Mouse (Mus musculus) naive thymus-derived CD4-positive, alpha-beta T cell, adult 2 months (primary cell): ENCODE data around the gene Mrps18a.
A peak's percentile ranks its signal among the peaks of the same experiment; 100 is the strongest.

Source experiments
- DNase-seq: peaks from one replicate; pipeline ENCODE4 v3.0.0-alpha.2; 2011; ENCODE audit warnings: low read depth

Gene Mrps18a

GRCm38 (mm10) chr17:46110402-46111289 is at the start of gene Mrps18a:
Mrps18a (plus strand) TSS chr17:46110986.
- DNase-seq: peak; percentile 85

- no peak for DNase-seq
These were observed 47.4 kb upstream of the Mrps18a start for GRCm38 (mm10) chr17:46063283-46063973.

DNA sequence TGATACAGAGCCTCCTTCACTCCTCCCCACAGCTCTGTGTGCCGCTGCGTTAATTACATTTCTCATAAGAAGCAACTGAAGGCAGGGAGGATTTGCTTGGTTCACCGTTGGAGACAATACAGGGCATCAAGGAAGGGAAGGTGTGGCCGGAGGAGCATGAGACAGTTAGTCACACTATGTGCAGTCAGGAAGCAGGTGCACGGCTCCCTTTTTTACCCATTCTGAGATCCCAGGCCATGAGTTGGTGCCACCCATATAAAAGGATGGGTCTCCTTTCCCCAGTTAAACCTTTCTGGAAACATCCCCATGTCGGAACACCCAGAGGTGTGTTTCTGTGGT is 46.8 kb upstream of the Mrps18a start:
- DNase-seq: no peak

DNA sequence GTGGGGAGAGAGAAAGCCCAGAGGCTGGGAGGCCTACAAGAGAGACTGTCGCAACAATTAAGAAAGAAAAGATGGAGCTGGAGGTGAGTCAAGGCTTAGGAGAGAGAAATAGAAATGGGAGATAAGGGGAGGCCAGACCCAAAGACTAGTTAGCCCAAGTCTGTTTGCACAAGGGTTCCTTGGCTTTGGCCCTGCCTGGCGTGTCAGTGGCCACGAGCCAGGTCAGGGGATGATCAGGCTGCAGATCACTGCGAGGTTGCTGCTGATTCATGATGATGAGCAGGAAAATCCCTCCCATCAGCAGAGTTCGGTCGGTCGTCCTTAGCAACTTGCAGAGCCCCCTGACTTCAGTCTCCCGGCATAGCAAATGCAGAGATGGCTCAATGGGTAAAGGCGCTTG is 40.7 kb upstream of the Mrps18a start:
- DNase-seq: no peak

DNA sequence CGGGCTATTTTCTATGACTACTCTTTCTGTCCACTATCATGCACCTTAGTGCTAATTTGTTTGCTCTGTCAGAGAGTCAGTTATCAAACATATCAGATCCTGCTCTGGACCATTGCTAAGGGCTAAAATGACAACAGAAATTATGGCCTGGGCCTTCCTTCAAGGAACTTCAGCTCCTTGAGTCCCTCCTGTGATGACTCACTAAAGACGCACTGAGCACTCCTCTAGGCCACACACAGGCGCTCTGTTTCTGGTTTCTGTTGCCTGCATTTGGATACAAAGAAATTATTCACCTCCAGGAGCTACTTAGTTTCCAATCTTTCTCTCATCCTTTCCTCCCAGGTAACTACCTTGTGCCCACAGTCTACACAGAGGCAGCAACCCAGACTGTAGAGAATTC is 39.3 kb upstream of the Mrps18a start:
- DNase-seq: no peak

DNA sequence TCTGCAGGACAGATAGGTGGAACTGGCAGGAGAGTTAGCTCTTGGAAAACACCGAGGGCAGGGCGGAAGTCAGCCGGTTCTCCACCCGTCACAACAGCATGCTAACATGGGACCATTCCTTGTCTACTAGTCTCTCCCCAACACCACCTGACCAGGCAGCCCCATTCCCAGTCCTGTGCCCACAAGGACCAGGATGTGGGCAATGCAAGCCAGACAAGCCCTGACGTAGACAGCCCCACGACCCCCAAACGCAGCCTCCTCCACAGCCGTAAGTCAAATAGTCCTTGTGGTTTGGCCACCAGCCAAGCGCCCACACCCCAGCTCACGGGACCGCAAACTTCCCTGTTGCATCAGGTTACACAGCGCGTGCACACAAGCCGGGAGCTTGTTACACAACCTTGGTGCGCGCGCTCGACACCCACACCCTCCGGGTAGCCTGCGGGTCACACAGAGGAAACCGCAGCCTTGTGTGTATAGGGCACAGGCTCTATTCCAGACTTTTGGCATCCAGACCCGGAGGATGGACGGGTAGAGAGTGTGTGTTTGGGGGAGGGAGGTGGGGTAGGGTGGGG is 37.0 kb upstream of the Mrps18a start:
- peak; percentile 95 for DNase-seq

DNA sequence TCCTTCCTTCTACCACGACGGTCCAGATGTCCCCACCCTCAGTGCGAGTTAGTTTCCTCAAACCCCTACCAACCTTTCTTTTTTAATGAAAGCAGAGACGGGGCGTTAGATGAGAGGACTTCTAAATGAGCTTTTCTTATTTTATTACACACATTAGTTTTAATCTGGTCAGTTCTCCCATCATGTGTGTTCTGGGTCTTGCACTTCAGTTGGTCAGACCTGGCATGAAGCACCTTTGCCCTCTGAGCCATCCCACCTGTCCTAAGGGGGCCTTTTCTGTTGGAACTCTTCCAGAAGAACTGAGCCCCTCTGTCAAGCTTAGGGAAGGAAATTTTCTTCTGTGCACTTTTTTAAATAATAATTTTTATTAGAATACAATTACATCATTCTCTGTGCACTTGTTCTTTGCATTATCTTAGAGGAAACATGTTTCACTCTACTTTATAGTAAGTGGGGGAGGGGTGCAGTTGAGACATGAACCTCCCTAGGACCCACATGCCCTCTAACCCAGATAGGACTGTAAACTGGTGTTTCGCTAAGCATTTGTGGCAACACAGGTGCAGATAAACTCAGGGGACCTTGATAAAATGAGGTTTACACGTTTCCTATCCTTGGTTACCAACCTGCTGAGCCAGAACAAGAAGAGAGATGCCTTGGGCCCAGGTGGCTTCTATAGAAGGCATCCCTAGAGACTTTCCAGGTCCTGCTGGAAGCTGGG is 36.2 kb upstream of the Mrps18a start:
- no peak for DNase-seq

- DNase-seq: peak; percentile 84
These were observed 35.7 kb upstream of the Mrps18a start for GRCm38 (mm10) chr17:46075116-46075485.

DNA sequence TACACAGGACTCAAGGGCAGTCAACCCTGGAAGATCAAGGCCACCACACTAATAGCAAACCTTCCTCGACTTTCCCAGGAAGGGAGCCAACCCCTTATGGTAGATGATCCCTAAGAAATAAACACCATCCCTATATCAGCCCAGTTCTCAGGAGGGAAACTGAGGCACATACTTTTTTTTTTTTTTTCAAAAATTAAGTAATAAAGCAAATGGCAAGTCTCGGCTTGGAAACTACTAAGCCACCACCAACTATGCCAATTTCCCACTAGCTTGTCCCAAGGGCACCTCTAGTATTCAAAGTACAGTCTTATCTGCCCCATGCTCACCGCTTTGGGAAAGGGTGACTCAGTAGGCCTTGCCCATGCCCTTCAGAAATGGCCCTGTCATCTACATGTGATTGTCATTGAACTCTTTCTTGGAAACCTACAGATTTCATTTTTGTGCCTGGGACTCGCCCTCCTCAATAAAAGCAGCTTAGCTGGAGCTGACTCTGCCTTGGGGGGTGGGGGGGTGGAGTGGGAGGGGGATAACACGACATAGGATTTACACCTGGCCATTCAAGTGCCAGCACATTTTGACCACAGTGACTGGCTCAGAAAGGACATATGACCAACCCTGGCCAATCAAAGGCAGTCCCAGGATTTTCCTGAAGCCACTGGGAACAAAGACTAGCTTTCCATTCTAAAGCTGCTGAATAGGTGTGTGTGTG is 35.1 kb upstream of the Mrps18a start:
- no peak for DNase-seq

GRCm38 (mm10) chr17:46076260-46076551 is 34.6 kb upstream of the Mrps18a start:
- no peak for DNase-seq

DNA sequence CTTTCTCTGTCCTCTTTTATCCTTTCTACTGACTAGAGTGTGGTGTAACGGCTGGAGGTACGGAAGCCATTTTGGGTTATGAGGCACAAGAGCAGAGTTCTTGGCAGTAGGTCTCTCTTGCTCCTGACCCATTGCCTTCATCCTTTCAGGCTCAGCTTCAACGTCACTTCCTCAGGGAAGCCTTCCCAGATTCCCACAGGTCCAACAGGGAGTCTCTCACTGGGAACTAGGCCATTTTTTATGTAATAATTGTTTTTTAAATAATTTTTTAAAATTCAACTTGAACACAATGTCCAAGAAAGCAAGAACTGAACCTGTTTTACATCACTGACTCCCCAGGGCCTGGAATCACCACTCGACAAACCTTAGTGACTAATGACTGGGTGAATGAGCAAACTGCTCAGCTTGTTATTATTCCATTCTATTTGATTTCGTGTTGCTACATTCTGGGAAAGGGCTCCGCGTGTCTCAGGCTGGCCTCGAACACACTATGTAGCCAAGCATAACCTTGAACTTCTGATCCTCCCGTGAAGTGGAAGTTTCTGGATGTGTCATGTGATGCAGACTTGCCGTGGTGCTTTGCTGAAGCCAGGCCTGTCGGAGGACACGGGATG is 32.8 kb upstream of the Mrps18a start:
- no peak for DNase-seq

DNA sequence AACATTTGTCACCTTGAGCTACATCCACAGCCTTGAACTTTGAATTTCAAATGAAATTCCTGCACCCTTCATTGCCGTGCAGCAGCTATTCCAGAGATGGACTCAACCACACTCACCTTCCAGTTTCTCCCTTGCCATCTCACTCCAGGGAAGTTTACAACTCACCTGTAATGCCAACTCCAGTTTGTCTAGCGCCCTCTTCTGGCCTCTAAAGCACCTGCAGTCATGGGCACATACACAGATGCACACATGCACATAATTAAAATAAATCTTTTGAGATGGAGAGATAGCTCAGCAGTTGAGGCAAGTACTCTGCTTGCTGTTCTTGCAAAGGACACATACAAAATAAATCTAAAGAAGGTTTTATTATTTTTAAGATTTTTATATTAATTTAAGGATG is 31.7 kb upstream of the Mrps18a start:
- DNase-seq: no peak

DNA sequence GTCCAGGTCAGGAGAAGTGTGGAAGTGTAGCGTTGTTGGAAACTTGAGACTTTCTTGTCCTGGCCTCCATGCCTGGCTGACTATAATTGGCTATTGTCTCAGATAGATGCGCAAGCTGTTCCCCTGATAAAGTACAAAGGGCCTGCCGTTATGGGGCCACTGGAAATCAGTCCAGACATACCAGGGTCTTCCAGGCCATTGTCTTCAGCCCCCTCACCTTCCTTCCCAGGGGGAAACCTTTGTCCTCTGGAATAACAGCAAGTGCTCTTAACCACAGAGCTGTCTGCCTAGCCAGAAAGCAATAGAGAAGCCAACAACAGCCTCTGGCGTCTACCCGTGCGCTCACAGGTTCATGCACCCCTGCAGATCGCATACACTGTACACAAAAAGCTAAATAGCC is 30.4 kb upstream of the Mrps18a start:
- no peak for DNase-seq

DNA sequence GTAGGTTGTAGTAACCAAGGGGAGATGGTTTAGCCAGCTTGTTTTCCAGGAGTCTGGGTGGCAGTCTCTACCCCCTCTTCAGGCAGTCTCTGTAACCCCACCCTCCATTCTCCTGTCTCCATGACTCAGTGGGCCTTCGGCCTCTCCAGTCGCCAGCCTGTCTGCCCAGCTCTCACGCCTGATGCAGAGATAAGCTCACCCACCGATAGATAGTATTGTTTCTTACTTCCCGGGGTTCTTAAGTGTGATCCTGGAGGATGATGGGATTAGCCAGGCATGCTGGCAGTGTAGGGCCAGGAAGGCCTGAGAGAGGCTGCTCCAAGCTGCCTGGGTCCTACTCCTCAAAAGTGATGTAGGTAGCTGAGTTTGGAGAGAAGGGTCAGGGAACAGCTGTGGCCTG is 29.7 kb upstream of the Mrps18a start:
- DNase-seq: no peak

DNA sequence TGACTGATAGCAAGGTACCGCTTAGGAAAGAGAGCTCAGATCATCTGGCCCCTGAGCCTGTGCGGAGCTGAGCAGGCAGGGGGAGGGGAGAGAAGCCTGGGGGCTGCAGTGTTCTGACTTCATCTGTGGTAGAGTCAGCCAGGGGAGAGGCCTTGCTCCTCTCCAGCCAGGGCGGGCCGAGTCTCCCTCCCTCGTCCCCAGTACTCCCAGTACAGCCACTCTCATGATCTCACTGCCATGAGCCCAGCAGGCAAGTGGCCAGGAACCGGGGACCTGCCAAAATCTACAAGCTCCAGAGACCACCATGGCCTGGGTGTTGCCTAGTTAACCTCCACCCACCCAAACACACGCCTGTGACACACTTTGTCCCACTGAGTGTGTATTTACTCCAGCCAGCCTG is 29.1 kb upstream of the Mrps18a start:
- DNase-seq: no peak

- DNase-seq: no peak
These were observed 27.4 kb upstream of the Mrps18a start for GRCm38 (mm10) chr17:46083381-46083780.

- no peak for DNase-seq
These were observed 26.7 kb upstream of the Mrps18a start for GRCm38 (mm10) chr17:46084091-46084501.

GRCm38 (mm10) chr17:46086341-46086870 is 24.4 kb upstream of the Mrps18a start:
- no peak for DNase-seq

- no peak for DNase-seq
These were observed 19.4 kb upstream of the Mrps18a start for GRCm38 (mm10) chr17:46091351-46091750.

GRCm38 (mm10) chr17:46091899-46092298 is 18.9 kb upstream of the Mrps18a start:
- DNase-seq: peak; percentile 19

- no peak for DNase-seq
These were observed 12.3 kb upstream of the Mrps18a start for GRCm38 (mm10) chr17:46098525-46098924.
